Mouse (Mus musculus): ENCODE measurements around the gene Hbp1. TPM values are rescaled to one million over a fixed set of nuclear protein-coding genes. Genes with fewer than 3 reads are reported as not detected.
A peak's percentile ranks its signal among the peaks of the same experiment; 100 is the strongest.

Hbp1 gene
- total RNA-seq, 2 experiments from 2014 or later, result 78.4 to 85.9 TPM

DNA sequence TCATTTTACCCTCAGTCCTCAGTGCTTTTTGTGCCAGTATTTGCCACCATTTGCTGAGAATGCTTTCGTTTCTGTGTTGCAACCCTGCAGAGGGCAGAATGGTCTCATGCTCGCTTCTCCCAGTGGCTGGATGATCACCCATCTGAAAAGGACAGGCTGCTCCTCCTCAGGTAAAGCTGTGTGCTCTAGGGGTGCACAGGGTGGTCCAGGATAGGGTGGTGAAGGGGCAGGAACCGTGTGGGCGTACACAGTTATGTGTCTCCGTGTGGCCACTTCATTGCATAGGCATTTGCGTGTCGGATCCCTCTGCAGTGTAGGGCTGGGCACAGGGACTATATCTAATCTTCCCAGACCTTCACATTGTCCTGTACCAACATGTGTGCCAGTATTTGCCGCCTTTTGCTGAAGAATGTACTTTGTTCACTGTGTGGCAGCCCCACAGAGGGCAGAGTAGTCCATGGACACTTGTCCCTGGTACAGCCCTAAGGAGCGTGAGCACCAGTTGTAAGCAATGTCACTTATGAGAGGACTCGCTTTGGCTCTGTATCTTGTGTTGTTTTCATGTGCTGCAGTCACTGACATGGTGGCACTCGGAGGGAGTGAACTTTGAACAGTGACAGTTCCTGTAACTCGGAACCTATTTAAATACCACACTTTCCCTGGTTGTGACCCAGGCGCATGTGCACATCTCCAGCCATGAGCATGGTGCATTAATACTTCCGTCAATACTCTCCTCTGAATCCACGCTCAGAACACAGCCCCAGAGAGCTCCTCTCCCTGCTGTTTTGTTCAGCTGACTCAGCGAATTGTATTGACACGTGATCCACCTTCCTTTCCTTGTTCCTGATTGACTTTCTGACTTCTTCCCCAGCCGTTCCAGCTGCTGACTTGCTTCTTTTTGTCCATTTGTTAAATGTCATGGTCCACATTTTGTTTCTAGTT is 29.6 kb downstream of the Hbp1 start:
- DNase-seq (ENCODE audit: low spot score), result no peak
- intact Hi-C loops (cut with DNase I), result loop anchor here (10.0 kb wide), 1 partner anchor 546 kb away; no protein-coding TSS in a partner anchor

DNA sequence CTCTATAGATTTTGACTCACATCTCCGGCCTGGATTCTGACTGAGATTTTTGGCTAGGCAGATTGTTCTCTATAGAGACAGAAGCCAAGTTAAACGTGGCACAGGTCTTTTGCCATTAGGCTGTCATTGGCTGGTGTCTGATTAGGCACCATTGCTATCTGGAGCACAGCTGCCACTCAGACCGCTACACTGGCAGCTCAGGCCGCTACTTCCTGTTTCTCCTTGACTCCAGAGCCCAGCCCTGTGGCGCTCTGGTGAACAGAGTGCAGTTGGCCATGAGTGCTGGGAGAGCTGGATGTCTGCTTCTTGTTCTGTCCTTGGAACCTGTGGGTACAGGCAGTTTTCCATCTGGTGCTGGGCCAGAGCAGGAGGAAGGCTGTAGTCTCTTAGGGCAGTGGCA is 33.1 kb downstream of the Hbp1 start:
- peak; percentile 61 for DNase-seq (ENCODE audit: low spot score)
- intact Hi-C loops (cut with DNase I), result no loop called here

DNA sequence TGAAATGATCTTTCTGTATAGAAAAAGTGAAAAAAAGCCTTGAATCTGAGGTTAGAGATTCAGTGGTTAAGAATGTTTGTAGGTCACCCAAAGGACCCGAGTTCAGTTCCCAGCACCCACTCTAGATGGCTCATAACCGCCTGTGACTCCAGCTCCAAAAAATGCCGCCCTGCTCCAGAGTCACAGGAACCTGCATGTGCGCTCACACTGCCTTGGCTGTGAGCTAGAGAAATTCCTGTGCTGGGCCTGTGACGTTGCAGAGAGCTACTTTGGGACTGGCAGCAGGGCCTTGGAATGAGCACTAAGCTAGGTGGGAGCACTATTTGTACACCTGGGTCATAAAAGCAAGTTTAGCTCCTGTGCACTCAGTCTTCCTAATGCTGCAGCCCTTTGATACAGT is 33.6 kb downstream of the Hbp1 start:
- intact Hi-C loops (cut with DNase I), result no loop called here
- no peak for DNase-seq (ENCODE audit: low spot score)

DNA sequence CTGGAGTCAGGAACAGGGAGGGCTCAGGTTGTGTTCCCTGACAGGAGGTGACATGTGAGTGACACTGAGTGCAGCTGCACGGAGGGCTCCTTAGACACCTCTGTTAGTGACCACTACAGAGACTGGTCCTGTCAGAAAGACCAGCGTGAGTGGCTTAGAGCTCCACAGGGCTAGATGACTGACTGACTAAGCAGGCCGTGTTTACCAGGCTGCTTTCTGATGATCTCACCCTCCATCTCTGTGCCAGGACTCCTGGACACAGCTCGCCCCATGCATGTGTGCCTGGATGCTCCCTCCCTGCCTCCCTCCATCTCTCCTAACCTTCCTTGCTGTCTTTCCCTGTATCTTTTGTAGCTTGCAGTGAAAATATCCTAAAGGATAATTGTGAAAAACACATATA is 36.7 kb downstream of the Hbp1 start:
- DNase-seq (ENCODE audit: low spot score), result peak; percentile 43
- intact Hi-C loops (cut with DNase I), result no loop called here

DNA sequence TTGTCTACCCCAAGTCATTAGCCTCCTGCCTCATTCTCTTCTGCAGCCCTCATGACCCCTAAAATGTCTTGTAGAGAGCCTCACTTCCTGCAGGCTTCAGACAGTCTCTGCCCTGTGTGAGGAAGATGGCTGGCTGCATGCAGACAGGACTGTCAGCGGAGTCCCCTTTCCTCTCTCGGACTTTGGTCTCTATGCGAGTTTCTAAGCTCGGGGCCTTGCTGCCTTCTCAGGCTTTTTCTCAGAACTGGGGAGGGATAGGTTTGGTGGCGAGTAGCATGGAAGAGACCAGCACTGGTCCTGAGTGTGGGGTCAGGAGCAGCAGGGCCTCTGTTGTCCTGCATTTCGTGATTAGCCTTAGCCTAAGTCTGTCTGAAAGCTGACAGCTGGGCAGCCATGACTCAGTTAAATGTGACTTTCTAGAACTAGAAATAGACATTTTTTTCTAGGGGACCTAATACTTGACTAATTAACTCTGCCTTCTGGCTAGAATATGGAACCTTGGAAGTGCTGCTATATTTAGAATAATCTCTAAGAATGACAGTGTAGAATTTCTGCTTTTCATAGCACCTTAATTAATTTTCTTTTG is 37.3 kb downstream of the Hbp1 start:
- intact Hi-C loops (cut with DNase I), result no loop called here
- no peak for DNase-seq (ENCODE audit: low spot score)

DNA sequence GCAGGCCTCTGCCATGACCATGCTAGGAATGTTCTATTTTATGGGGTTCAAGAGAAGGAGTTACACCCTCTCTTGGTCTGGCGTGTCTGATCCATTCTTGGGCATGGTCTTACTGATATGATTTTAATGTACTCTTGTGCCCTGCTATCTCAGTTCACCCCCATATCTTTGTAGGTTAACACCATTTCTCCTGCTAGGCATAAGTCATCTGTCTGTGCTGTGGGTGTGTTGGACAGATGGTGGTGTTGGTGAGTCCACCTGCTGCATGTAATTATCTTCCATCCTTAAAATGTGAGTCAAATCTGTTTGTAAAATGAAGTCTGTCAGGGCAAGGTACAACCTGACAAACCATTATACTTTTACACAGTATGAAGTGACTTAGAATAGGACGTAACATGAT is 42.9 kb downstream of the Hbp1 start:
- intact Hi-C loops (cut with DNase I), result no loop called here
- no peak for DNase-seq (ENCODE audit: low spot score)

DNA sequence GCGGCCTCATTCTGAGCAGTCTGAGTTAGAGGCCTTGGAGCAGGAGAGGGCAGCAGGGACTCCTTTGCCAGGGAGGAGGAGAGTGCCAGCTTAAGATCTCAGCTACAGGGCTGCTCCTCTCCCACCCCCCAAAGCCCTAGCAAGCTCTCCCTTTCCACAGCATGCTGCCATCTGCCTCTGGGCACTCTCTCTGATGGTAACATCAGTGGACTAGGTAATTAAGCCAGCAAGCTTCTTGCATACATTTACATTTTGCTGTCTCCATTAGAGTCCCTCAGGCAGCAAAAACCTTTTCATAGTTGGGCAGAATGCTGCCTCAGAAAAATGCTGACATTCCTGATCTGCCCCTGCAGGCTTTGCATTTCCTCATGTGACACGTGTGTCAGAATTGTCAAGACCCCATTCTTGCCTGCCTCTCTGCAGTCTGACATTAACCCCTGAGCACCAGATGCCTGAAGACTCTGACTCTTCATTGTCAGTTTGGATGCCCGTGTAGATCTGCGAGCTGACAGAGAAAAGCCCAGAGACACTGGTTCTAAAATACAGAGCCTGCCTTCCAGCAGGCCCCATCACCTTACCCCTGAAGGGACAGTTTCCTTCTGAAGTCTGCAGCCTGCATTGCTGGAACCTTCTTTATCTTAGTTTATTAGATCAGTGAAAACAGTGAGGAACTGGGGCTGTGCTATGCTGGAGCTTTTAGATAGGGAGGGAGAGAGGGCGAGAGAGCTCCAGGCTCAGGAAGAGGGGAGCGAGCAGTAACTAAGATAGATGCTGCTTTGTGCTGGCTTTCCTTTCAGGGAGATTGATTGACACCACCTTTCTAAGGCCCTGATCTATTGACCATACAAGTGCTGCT is 44.4 kb downstream of the Hbp1 start:
- no peak for DNase-seq (ENCODE audit: low spot score)
- intact Hi-C loops (cut with DNase I), result no loop called here

DNA sequence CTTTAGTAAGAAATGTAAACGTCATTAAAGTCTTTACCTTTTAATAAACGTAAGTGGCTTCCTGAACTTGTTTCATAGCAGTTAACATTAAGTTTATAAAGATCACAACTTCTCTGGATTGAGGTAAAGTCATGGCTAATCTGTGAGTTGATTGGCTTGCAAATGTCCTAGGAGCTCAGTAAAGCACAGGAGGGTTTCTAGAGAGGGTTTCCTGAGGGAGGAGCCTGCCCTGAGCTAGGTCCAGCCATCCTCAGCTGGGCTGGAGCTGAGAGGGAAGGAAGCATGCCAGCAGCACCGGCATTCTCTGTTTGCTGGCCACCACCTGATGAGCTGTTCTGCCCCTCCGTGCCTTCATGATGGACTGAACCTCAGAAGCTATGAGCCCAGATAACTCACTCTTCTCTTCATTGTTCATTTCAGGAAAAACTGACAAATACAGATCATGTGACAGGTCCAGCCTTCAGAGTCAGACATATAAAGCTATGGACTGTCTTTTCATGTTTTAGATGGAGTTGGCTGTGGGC is 49.9 kb downstream of the Hbp1 start:
- no peak for DNase-seq (ENCODE audit: low spot score)
- intact Hi-C loops (cut with DNase I), result no loop called here

DNA sequence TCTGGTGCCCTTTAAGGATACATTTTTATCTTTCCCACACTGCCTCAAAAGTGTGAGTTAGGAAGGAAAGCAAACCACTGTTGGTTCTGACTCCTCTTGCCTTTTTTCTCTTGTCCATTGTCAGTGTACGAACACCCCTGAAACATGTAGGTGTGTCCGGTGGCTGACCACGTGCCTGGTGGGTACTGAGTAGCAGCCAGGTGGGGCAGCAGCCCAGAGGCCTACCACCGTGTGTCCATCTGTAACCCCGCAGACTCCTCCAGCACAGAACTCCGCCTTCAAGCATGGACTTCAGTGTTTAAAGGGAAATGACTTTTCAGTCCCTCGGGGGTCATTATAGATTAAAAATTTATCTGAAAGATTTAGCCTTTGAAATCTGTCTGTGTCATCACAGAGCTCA is 52.9 kb downstream of the Hbp1 start:
- DNase-seq (ENCODE audit: low spot score), result no peak
- intact Hi-C loops (cut with DNase I), result no loop called here

DNA sequence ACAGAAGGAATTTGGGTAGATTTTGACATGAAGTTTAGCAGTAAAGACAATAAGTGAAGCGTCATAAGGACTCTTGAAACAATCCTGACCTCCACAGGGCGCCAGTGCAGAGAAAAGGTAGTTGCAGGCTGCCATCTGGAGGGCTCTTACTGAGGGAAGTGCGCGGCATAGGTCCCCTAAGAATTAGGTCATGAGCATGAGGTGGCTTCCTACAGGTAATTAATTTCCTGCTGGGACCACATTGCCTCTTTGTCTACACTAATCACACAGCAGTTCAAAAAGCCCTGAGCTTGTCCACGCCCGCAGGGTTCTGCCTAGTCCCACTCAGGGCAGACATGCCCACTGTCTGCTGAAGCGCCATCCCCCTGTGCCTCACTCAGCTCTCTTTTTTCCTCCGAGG is 53.3 kb downstream of the Hbp1 start:
- no peak for DNase-seq (ENCODE audit: low spot score)
- intact Hi-C loops (cut with DNase I), result no loop called here

DNA sequence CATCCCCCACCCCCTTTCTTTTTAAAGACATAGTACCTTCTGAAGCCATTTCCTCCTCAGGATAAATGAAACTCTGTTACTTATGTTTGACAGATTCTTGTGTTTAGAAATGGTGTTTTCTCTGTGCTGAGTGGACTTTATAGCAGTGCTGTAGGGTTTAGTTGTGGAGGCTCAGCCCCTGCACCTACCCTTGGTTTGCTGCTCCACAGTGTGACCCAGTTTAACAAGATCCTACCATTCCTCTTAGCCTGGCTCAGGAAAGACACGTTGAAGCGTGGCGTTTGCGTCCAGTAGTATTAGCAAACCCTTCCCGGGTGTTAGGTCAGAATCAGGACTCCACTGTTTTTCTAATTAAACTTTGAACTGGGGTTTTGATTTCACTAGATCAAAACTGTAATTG is 54.0 kb downstream of the Hbp1 start:
- intact Hi-C loops (cut with DNase I), result no loop called here
- DNase-seq (ENCODE audit: low spot score), result no peak

DNA sequence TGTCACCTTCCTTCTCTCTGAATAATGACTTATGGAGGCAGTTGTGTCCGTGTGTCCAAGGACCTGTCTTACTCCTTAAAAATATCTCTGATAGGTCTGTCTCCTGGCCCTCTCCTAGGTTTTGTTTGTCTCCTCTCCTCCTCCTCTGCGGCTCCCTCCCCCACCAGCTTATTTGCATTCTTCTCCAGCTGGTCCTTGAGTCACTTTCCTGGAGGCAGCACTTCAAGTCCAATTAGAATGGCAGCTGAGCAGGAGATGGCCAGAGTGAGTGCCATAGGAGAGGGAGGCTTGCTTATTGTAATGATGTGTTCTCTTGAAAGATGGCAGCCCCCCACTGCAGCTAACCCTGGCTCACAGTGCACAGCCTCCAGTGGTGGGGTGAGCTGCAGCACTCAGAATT is 54.4 kb downstream of the Hbp1 start:
- intact Hi-C loops (cut with DNase I), result no loop called here
- DNase-seq (ENCODE audit: low spot score), result no peak

DNA sequence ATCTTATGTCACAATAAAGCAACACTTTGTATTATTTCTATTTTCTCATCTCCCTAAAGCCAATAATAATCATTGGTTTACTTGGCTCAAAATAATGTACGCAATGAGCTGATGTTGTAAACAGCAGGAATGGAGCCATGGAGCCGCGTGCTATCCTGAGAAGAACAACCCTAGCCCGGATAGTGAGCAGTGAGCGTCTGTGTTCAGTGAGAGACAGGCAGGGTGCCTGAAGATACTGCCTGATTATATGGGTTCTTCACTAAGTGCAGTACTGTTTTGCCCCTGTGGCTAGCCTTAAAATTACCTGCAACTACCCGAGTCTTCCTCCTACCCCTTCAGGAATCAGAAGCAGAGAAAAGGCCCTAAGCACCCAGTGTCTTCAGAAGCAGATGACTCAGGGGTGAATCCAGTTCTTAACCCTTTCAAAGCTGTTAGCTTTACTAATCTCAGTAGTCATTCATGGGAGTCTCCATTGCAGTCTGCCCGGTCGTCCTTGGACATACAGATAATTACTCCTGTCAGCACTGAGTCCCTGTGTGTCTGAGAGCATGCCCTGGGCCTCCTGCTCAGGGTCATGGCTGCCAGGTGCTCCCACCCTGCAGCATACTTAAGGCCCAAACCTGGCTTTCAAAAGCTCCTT is 55.1 kb downstream of the Hbp1 start:
- intact Hi-C loops (cut with DNase I), result no loop called here

DNA sequence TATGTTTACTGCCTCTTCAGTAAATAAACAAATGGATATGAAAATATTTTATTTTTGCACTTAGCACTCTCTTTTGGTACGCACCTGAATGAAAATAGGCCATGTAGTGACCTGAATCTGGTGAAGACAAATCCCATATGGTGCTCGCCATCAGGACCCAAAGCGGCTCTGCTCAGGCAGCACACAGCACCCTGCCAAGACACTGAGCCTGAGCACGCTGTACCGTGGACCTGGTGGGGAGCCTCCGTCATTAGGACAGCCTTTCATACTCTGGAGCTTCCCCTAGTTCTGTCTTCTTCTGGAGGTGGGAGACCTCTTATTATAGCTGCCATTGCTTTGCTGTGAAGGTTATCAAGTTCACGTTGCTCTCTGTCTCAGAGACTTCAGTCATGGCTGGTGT is 57.6 kb downstream of the Hbp1 start:
- DNase-seq (ENCODE audit: low spot score), result no peak
- intact Hi-C loops (cut with DNase I), result no loop called here

More for the DNA sequence above, 55.1 kb downstream of the Hbp1 start:
- no peak for DNase-seq (ENCODE audit: low spot score)

DNA sequence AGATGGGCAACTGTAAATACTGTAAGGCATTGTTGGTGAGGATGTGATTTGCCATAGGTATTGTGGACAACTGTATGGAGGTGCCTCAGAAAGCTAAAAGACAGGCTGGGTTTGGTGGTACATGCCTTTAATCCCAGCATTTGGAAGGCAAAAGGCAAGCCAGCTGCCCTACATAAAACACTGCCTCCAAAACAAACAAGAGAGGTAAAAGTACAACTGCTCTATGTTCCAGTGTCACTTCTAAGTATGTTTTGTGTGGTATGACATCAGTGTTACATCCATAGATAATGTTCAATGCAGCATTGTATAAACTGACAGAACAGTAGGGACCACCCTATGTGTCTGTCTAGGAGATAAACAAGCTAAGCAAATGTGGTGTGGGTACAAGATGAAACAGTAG is 58.3 kb downstream of the Hbp1 start:
- intact Hi-C loops (cut with DNase I), result no loop called here
- DNase-seq (ENCODE audit: low spot score), result no peak

DNA sequence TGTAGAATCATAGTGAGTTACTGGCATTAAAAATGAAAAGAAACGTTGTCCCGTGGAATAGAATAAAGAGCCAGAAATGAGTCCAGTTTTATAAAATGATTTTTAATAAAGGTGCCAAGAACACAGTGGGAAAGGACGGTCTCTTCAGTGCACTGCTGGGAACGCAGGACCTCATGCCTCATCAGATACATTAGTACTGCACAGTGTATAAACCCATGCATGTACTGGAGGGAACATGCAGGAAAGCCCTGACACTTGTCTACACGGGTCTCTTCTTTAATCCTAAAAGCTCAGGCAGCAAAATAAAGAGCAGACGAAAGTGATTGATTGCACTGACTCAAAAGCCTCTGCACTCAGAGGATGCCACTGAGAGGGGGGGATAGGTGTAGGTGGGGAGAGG is 59.6 kb downstream of the Hbp1 start:
- intact Hi-C loops (cut with DNase I), result no loop called here
- no peak for DNase-seq (ENCODE audit: low spot score)

DNA sequence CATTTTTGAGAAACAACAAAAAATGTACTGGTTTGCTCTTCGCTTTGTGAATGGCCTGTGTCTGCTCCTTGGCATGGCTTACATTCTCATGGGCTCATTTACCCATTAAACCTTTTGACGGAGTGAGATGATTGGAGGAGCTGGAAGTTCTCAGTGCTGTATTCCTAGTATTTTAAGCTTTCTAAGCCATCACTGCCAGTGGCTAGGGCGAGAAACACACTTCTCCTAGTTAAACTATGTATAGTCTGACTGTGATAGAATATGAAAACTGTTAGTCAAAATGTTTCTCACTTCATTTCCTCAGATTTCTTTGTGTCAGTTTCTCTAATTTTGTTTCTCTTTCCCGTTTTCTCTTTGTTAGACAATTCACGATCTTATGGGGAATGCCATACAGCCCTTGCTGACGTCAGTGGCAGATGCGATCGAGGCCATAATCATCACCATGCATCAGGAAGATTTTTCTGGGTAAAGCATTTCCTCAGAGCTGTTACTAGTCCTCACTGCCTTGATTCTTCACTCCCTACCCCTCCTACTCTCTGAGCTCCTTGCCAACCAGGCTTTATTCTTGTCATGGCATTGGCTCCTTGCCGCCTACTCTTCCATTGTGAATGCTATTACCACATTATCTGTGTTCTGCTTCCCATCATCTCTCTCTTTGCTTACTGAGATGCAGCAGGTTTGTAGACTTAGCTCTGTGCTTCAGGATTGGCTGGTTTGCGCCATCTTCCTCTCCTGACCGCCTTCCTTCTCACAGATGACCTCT is 64.3 kb downstream of the Hbp1 start:
- no peak for DNase-seq (ENCODE audit: low spot score)
- intact Hi-C loops (cut with DNase I), result no loop called here

DNA sequence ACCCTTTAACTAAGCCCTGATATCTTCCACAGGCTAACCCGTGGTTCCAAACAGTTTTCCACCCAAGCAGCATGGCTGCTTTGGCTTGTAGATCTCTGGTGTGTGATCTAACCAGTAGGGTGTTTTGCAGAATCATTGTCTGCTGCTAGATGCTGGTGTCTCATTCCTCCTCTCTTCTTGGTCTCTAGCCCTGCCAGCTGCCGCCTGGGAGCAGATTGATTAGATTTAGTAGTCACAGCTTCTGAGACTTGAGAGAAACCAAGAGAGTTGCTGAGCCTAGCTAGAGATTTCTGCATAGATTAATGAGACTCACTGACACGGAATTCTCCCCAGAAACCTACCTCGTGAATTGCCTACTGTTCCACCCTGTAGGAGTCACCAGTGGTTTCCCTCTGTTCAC is 65.3 kb downstream of the Hbp1 start:
- no peak for DNase-seq (ENCODE audit: low spot score)
- intact Hi-C loops (cut with DNase I), result no loop called here

DNA sequence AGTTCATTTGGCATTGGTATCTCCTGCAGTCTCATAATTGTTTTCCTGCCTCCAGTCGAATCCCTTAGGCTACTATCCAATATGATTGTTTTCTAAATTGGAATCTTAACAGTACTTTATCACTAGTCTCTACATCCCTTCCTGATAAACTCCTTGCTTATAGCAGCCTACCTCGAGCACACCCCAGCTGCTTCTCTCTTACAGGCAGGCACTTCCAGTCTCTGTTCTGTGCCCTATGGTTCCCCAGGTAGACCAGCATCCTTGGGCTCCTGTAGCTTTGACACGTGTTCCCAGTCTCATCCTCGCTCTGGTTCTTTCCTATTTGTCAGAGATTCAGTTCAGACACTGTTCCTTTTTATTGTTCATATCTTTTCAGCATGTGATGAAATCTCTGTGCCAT is 66.0 kb downstream of the Hbp1 start:
- DNase-seq (ENCODE audit: low spot score), result no peak
- intact Hi-C loops (cut with DNase I), result no loop called here
